Mouse (Mus musculus) CH12.LX (cell line): Measurements from ENCODE around the gene Slc38a9.

ENCODE experiments used
- CTCF ChIP-seq, 2 experiments: IDR thresholded peaks in 1 of 2; conservative IDR thresholded peaks in 1 of 2; 2 replicates each; pipeline ENCODE4 v1.5.1; 2011 to 2012; ENCODE audit warnings: low read depth in 2 of 2, low read length in 2 of 2, improper control_type of control experiment in 1 of 2, inconsistent platforms in 1 of 2, mild to moderate bottlenecking in 1 of 2, moderate library complexity in 1 of 2
- HCFC1 ChIP-seq: IDR thresholded peaks from 2 replicates; pipeline ENCODE4 v1.6.1; 2012; ENCODE audit warnings: low read depth, mild to moderate bottlenecking, inconsistent platforms, low read length, improper control_type of control experiment
- MAFK ChIP-seq: IDR thresholded peaks from 2 replicates; pipeline ENCODE4 v1.6.1; 2011; ENCODE audit warnings: low read length, improper control_type of control experiment; ENCODE audit not compliant: insufficient replicate concordance
- MAX ChIP-seq: IDR thresholded peaks from 2 replicates; pipeline ENCODE4 v1.6.1; 2011; ENCODE audit warnings: low read length, improper control_type of control experiment
- NRF1 ChIP-seq: IDR thresholded peaks from 2 replicates; pipeline ENCODE4 v1.6.1; 2014; ENCODE audit warnings: low read depth, mild to moderate bottlenecking, inconsistent platforms, low read length, improper control_type of control experiment, moderate library complexity

- TF ChIP-seq MAX (no peak), MAFK (no peak), HCFC1 (no peak), CTCF (conservative IDR thresholded peaks at IDR 0.05 in 1 of 2, IDR thresholded peaks at IDR 0.05 in 1 of 2; ENCODE audit: low read depth in 2 of 2, low read length in 2 of 2) (no peak), NRF1 (no peak)
Measured at GRCm38 (mm10) chr13:112721946-112722729, 61.6 kb downstream of the Slc38a9 start.
